8 mouse cellular contexts compared by ENCODE assay signal in genomic region chr1:74390287-74390906, GRCm38 (mm10). TPM values are rescaled to one million over a fixed set of nuclear protein-coding genes. Genes with fewer than 3 reads are reported as not detected.
DNase-seq lines count a peak whose midpoint lies in the region; ATAC-seq and TF ChIP-seq lines count a peak whose summit lies in the region.

No protein-coding gene starts in this region.

- H3K4me3 ChIP-seq in bone marrow macrophage, adult 2 months (ENCODE audit: insufficient read depth, low read length): peak overlapping the region; percentile 52; the same call in 1 of the 2 replicates
- peak overlapping the region; percentile 95 for H3K4me3 ChIP-seq in erythroblast, embryonic 14.5 days (replicated peaks)
- H3K4me3 ChIP-seq in limb, embryonic 14.5 days (replicated peaks; ENCODE audit: low read length): peak overlapping the region; percentile 76
- H3K4me3 ChIP-seq in midbrain, embryonic 15.5 days: 0 out of 2 replicates have a peak overlapping the region, but pooled peaks have one; percentile 7
- peak overlapping the region; percentile 11 for H3K4me3 ChIP-seq in testis, adult 2 months (ENCODE audit: control insufficient read depth, low read depth, low read length)

- H3K4me2 ChIP-seq in limb, embryonic 14.5 days (replicated peaks; ENCODE audit: low read depth, low read length, severe bottlenecking): peak overlapping the region; percentile 96
- peak overlapping the region; percentile 28 for H3K4me2 ChIP-seq in midbrain, embryonic 15.5 days

- H3K9ac ChIP-seq in limb, embryonic 14.5 days (ENCODE audit: low read depth, low read length, severe bottlenecking): peak overlapping the region; percentile 38; the same call in 1 of the 2 replicates
- no peak overlapping the region for H3K9ac ChIP-seq in midbrain, embryonic 15.5 days

- H3K36me3 ChIP-seq in erythroblast, embryonic 14.5 days (ENCODE audit: control insufficient read depth): peaks cover 30% of the 10 kb centered on the region
- H3K36me3 ChIP-seq in limb, embryonic 14.5 days (ENCODE audit: control insufficient read depth, insufficient read depth, low read length): peaks cover 24% of the 10 kb centered on the region
- H3K36me3 ChIP-seq in midbrain, embryonic 15.5 days (replicated peaks): 0 out of 2 replicates have a peak, but pooled peaks cover 4% of the 10 kb centered on the region
- no peaks in the 10 kb centered on the region for H3K36me3 ChIP-seq in testis, adult 2 months (ENCODE audit: control insufficient read depth, insufficient read depth, low read length)

- peak; percentile 92 for DNase-seq in ES-CJ7 (ENCODE audit: low read depth, low spot score)
- peak; percentile 80 for DNase-seq in heart, postnatal 4 days
- DNase-seq in limb, embryonic 14.5 days (ENCODE audit: low spot score): peak; percentile 67
- no peak for DNase-seq in left cerebral cortex, adult 9 months (ENCODE audit: low spot score in 2 of 2)

- H3K4me1 ChIP-seq in bone marrow macrophage, adult 2 months (ENCODE audit: control insufficient read depth, insufficient read depth, low read length): peaks cover 18% of the 10 kb centered on the region
- H3K4me1 ChIP-seq in erythroblast, embryonic 14.5 days (ENCODE audit: control insufficient read depth): peaks cover 81% of the 10 kb centered on the region
- H3K4me1 ChIP-seq in limb, embryonic 14.5 days (ENCODE audit: control insufficient read depth, insufficient read depth, low read length): peaks cover 22% of the 10 kb centered on the region
- peaks cover 31% of the 10 kb centered on the region for H3K4me1 ChIP-seq in midbrain, embryonic 15.5 days
- peaks cover 32% of the 10 kb centered on the region for H3K4me1 ChIP-seq in testis, adult 2 months (ENCODE audit: control insufficient read depth, insufficient read depth, low read length)

- H3K9me3 ChIP-seq in erythroblast, embryonic 14.5 days (ENCODE audit: control insufficient read depth, low read length): no peaks in the 10 kb centered on the region
- no peaks in the 10 kb centered on the region for H3K9me3 ChIP-seq in limb, embryonic 14.5 days (ENCODE audit: control insufficient read depth, low read length)
- no peaks in the 10 kb centered on the region for H3K9me3 ChIP-seq in midbrain, embryonic 15.5 days

- H3K27ac ChIP-seq in bone marrow macrophage, adult 2 months (ENCODE audit: insufficient read depth, low read depth, low read length): peak overlapping the region; percentile 60
- peak overlapping the region; percentile 96 for H3K27ac ChIP-seq in limb, embryonic 14.5 days (replicated peaks; ENCODE audit: low read depth, low read length)
- H3K27ac ChIP-seq in midbrain, embryonic 15.5 days: no peak overlapping the region
- H3K27ac ChIP-seq in testis, adult 2 months (ENCODE audit: control insufficient read depth, insufficient read depth, low read depth, low read length): peak overlapping the region; percentile 77

- ATAC-seq in limb, embryonic 14.5 days (ENCODE audit: low FRiP score, low read depth): no peak
- no peak for ATAC-seq in midbrain, embryonic 15.5 days (replicated peaks)

- no peaks in the 10 kb centered on the region for H3K27me3 ChIP-seq in erythroblast, embryonic 14.5 days (ENCODE audit: control insufficient read depth)
- H3K27me3 ChIP-seq in limb, embryonic 14.5 days (ENCODE audit: control insufficient read depth, insufficient read depth, low read length): no peaks in the 10 kb centered on the region
- H3K27me3 ChIP-seq in midbrain, embryonic 15.5 days (replicated peaks): peaks cover 14% of the 10 kb centered on the region
- H3K27me3 ChIP-seq in testis, adult 2 months (ENCODE audit: control insufficient read depth, insufficient read depth, low read length): no peaks in the 10 kb centered on the region

- TF ChIP-seq POLR2A in bone marrow macrophage, adult 2 months (IDR thresholded peaks at IDR 0.05; ENCODE audit: borderline replicate concordance, low read depth, low read length): no peak
- TF ChIP-seq POLR2A in limb, embryonic 14.5 days (IDR thresholded peaks at IDR 0.05; ENCODE audit: borderline replicate concordance, extremely low read depth, insufficient read depth, insufficient read length): no peak
- no peak for TF ChIP-seq POLR2A in testis, adult 2 months (IDR thresholded peaks at IDR 0.05; ENCODE audit: control insufficient read depth, low read depth, low read length)

- peak; percentile 42 for TF ChIP-seq CTCF in bone marrow macrophage, adult 2 months (IDR thresholded peaks at IDR 0.05; ENCODE audit: low read depth, low read length)
- TF ChIP-seq CTCF in testis, adult 2 months (IDR thresholded peaks at IDR 0.05; ENCODE audit: control insufficient read depth, insufficient read depth, insufficient replicate concordance, low read depth, low read length): peak; percentile 80

- WGBS in limb, embryonic 14.5 days: 6% methylated on average over 21 of the region's 21 CpGs
- WGBS in midbrain, embryonic 15.5 days: 8% methylated on average over 21 of the region's 21 CpGs

RNA-seq across cellular contexts. Expression of gene Ctdsp1, which starts 0.9 kb away (rescaled TPM):
- polyA plus RNA-seq in bone marrow macrophage, adult 2 months (2012; ENCODE audit: insufficient read depth, insufficient read length, missing spikeins): 119 and 123 TPM in 2 replicates
- polyA plus RNA-seq in erythroblast, embryonic 14.5 days (2012): 33.4 and 34.3 TPM in 2 replicates
- 100 to 1,000 TPM; 121 to 126 TPM for total RNA-seq in heart, postnatal 4 days (2021)
- 138 and 177 TPM in 2 replicates for polyA plus RNA-seq in limb, embryonic 14.5 days (2012; rRNA removed)
- 96.4 and 109 TPM in 2 replicates for polyA plus RNA-seq in limb, embryonic 14.5 days (2014; fragmentation: Nextera tagmentation; extraction: Ambion mirVana)
- polyA plus RNA-seq in midbrain, embryonic 15.5 days (2015; fragmentation: Nextera tagmentation; extraction: Ambion mirVana): 14.3 and 17.4 TPM in 2 replicates
- polyA plus RNA-seq in testis, adult 2 months (2012; rRNA removed): 12.1 and 13.6 TPM in 2 replicates

RNA-seq across cellular contexts. Expression of gene Slc11a1, which starts 15.4 kb away (rescaled TPM):
- polyA plus RNA-seq in bone marrow macrophage, adult 2 months (2012; ENCODE audit: insufficient read depth, insufficient read length, missing spikeins): 539 and 588 TPM in 2 replicates
- 0.93 and 1.4 TPM in 2 replicates for polyA plus RNA-seq in erythroblast, embryonic 14.5 days (2012)
- total RNA-seq in heart, postnatal 4 days (2021): 1 to 10 TPM; 1.7 to 3.4 TPM
- 7.2 and 8.0 TPM in 2 replicates for polyA plus RNA-seq in limb, embryonic 14.5 days (2012; rRNA removed)
- polyA plus RNA-seq in limb, embryonic 14.5 days (2014; fragmentation: Nextera tagmentation; extraction: Ambion mirVana): 3.2 and 3.5 TPM in 2 replicates
- polyA plus RNA-seq in midbrain, embryonic 15.5 days (2015; fragmentation: Nextera tagmentation; extraction: Ambion mirVana): 2.0 and 3.4 TPM in 2 replicates
- 3.0 and 3.1 TPM in 2 replicates for polyA plus RNA-seq in testis, adult 2 months (2012; rRNA removed)

RNA-seq across cellular contexts. Expression of gene Vil1, which starts 18.8 kb away (rescaled TPM):
- polyA plus RNA-seq in bone marrow macrophage, adult 2 months (2012; ENCODE audit: insufficient read depth, insufficient read length, missing spikeins): not detected in 2 replicates
- not detected in 2 replicates for polyA plus RNA-seq in erythroblast, embryonic 14.5 days (2012)
- total RNA-seq in heart, postnatal 4 days (2021): 1 to 10 TPM; 1.4 to 2.1 TPM
- 0.14 and 0.73 TPM in 2 replicates for polyA plus RNA-seq in limb, embryonic 14.5 days (2012; rRNA removed)
- 0.08 and 0.10 TPM in 2 replicates for polyA plus RNA-seq in limb, embryonic 14.5 days (2014; fragmentation: Nextera tagmentation; extraction: Ambion mirVana)
- polyA plus RNA-seq in midbrain, embryonic 15.5 days (2015; fragmentation: Nextera tagmentation; extraction: Ambion mirVana): 0.22 and 0.41 TPM in 2 replicates
- polyA plus RNA-seq in testis, adult 2 months (2012; rRNA removed): 0.09 and 0.22 TPM in 2 replicates

RNA-seq across cellular contexts. Expression of gene Catip, which starts 28.5 kb away (rescaled TPM):
- polyA plus RNA-seq in bone marrow macrophage, adult 2 months (2012; ENCODE audit: insufficient read depth, insufficient read length, missing spikeins): 0.60 and 0.76 TPM in 2 replicates
- polyA plus RNA-seq in erythroblast, embryonic 14.5 days (2012): not detected in 2 replicates
- total RNA-seq in heart, postnatal 4 days (2021): under 1 TPM; 0.32 to 0.33 TPM
- polyA plus RNA-seq in limb, embryonic 14.5 days (2012; rRNA removed): 3.8 and 4.2 TPM in 2 replicates
- polyA plus RNA-seq in limb, embryonic 14.5 days (2014; fragmentation: Nextera tagmentation; extraction: Ambion mirVana): 0.73 and 1.8 TPM in 2 replicates
- polyA plus RNA-seq in midbrain, embryonic 15.5 days (2015; fragmentation: Nextera tagmentation; extraction: Ambion mirVana): 0.68 and 1.9 TPM in 2 replicates
- polyA plus RNA-seq in testis, adult 2 months (2012; rRNA removed): 22.0 and 25.9 TPM in 2 replicates

Comparison
In these comparisons a context has a peak if more than half of its experiments do, and no peak if none do; other contexts are left out.
1. DNase-seq: peak in ES-CJ7 (single experiment), heart, postnatal 4 days (single experiment) and limb, embryonic 14.5 days (single experiment); none in left cerebral cortex, adult 9 months (0 of 2).
2. H3K4me3 ChIP-seq: peak in every context shown above with its lines; median percentile 95 in erythroblast, embryonic 14.5 days; 76 in limb, embryonic 14.5 days; 52 in bone marrow macrophage, adult 2 months; 11 in testis, adult 2 months; 7 in midbrain, embryonic 15.5 days.
3. RNA of gene Slc11a1, which starts 15.4 kb away (polyA plus RNA-seq): 539 to 588 TPM in bone marrow macrophage, adult 2 months; 3.2 to 8.0 TPM in limb, embryonic 14.5 days, 3.0 to 3.1 TPM in testis, adult 2 months, 2.0 to 3.4 TPM in midbrain, embryonic 15.5 days and 0.93 to 1.4 TPM in erythroblast, embryonic 14.5 days; every median in the first group is over 10 times any median in the second.